Mouse (Mus musculus) heart, adult 10 weeks (tissue): ENCODE measurements around the gene Sde2. TPM values are rescaled to one million over a fixed set of nuclear protein-coding genes. Genes with fewer than 3 reads are reported as not detected.

Experiments used
- polyA plus RNA-seq: library from polyadenylated mRNA; stranded (reverse); fragments of 350-450 nt; fragmentation: Illumina TruSeq; extraction: RNeasy Lipid Tissue Mini Kit (QIAGEN cat#74804); gene quantifications from one replicate; pipeline ENCODE4 v1.2.3, GENCODE M21; 2014; ENCODE audit warnings: low read depth, low replicate concordance

Gene Sde2
- 12.4 TPM for polyA plus RNA-seq

DNA sequence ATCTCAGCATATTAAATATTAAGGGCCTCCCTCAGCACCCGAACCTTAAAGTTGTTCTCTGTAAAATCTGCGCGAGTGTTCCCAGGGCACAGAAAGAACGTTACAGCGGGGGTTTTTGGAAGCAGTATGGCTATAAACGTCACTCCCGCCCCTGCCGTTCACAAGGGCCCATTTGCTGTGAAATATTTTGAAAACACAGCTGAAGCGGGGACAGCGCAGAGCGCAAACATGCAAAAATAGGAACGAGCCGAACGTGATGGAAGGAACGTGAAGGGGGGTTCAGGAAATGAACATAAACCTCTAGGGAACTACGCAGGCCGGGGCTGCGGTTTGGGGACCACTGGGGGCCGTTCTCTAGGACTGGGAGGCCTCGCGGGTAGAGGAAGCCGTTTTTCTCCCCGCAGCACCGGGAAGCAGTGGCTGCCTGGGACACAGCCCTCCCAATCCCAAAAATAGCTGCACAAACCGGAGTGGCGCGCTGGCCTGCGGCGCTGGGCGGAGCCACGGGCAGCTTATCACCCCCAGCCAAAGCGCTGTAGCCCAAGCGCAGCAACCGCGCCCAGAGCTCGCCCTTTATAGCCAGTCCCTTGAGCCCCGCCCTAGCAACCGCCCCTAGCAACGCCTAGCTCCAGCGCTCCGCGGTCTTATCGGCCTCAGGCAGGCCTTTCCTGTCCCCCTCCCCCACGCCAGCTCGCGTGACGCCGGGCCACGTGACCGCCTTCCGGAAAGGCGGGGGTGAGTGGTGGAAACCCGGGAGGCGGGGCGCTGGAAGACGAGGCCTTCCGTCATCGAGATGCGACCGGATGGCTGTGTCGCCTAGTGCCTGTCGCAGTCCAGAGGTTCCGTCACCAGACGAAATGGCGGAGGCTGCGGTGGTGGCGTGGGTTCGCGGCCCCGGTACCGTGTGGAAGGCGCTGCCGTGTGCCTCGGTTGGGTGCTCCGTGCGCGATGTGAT lies at the start of gene Sde2:
TSS of gene Sde2 (plus strand) at position 812 of the 955 bp plus-strand sequence.

DNA sequence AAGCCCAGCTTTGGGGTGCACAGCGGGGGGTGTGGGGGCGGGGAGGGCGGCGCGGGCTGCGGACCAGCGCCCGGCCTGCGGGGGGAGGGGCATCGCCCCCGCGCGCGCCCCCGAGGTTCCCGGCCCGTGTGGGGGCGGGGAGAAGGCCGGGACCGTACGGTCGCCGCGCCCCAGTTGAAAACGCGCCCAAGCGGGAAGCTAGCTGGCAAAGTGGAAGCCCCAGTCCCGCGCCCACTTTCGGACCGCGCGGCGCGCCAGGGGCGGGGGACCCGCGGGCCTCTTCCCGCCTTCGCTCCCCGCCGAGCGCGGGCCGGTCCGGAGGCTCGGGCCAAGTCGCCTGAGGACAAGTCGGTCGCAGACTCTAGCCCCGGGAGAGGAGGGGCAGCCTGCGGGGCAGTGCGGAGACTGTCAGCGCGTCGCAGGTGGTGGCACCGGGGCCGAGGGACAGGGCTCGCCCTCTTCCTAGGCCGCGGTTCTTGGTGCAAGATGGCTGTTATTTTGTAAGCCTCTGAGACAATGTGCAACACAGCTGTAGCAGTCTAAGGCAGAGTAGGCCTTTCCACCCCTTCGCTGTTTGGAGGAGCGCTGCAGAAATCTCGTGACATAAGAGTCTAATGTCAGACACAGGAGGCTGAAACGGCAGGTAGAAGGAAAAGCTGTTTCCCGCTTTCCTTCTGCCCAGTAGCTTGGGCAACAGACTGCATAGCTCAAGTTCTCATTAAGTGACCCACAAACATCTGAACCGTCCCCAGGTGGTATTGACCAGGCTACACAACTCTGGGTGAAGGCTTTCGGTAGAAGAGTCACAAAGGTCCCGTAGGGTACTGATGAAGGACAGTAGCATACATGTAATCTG lies 36.8 kb upstream of the Sde2 start, which contains the start of gene H3f3a:
TSS of gene H3f3a (minus strand) at position 59 of the 856 bp plus-strand sequence.

DNA sequence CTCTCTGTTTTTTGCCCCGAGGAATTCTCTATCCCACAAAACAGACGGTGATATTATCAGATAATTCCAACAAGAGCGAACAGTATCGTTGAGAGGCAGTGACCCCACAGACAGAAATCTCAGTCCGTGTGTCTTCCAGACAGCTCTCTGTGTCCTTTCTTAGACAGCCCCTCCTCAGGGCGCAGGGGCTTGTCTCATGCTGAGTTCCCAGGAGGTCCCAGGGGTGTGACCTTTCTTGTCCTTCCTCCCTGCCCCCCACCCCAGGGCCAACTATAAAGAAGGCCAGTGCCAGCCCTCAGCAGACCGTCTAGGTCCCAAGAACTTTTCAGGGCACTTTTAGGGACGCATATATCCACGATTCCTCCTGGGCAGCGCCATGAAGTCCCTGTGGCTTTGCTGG lies 41.9 kb downstream of the Sde2 start, which contains the start of gene Lefty2:
TSS of gene Lefty2 (plus strand) at position 301 of the 400 bp plus-strand sequence.

DNA sequence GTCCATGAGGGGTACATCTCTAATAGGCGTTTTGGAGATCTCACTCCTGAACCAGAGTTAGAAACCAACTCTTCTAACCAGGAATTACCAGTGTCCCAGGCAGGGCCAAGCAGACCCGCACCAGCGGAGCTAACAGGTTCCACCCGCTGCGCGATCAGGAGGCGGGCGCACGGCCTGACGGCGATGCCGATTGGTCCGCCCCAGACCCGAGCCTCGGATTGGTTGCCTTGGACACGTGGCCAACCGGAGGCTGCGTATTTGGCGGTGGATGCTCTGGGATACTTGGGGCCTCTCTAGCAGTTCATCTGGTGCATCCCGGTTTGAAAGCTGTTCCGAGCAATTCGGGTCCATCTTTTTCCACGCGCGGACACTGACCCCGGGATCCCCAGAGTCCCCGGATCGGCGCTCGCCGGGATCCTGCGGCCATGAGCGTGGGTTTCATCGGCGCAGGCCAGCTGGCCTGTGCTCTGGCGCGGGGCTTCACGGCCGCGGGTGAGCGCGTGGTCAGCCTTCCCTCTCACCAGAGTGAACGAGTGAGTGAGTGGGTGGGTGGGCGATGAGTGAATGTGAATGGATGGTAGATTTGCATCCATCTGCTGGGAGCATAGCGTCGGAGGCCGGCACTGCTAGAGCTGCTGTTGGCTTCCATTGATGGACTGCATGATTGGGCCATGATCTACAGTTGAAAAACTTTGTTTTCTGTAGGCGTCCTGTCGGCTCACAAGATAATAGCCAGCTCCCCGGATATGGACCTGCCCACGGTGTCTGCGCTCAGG lies 53.3 kb downstream of the Sde2 start, which contains the start of gene Pycr2:
TSS of gene Pycr2 (plus strand) at position 255 of the 776 bp plus-strand sequence.

Other genes starting within 250 kb of the Sde2 start
- 1.7 TPM for gene Lin9, start 210.0 kb upstream of the Sde2 start, polyA plus RNA-seq
- gene Mixl1, start 154.1 kb upstream of the Sde2 start, polyA plus RNA-seq = not detected
- 22.1 TPM for gene Acbd3, start 125.1 kb upstream of the Sde2 start, polyA plus RNA-seq
- gene H3f3a, start 37.2 kb upstream of the Sde2 start, polyA plus RNA-seq = 566 TPM
- not detected for gene Lefty2, start 42.0 kb downstream of the Sde2 start, polyA plus RNA-seq
- gene Pycr2, start 53.2 kb downstream of the Sde2 start, polyA plus RNA-seq = 15.7 TPM
- 2.2 TPM for gene Lefty1, start 83.9 kb downstream of the Sde2 start, polyA plus RNA-seq
- 19.2 TPM for gene Tmem63a, start 91.2 kb downstream of the Sde2 start, polyA plus RNA-seq
- gene Ephx1, start 169.8 kb downstream of the Sde2 start, polyA plus RNA-seq = 55.2 TPM
- gene 9130409I23Rik, start 200.1 kb downstream of the Sde2 start, polyA plus RNA-seq = not detected